Mouse (Mus musculus) lung, adult 2 months (tissue): ENCODE measurements around the gene Smpd3.

ENCODE experiments used
- CTCF ChIP-seq: fragments of 200-500 bp; IDR thresholded peaks from 2 replicates; pipeline ENCODE4 v1.5.1; 2011; ENCODE audit warnings: mild to moderate bottlenecking, low read length, control low read depth; ENCODE audit not compliant: insufficient read depth
- POLR2A ChIP-seq: fragments of 200-500 bp; IDR thresholded peaks from 2 replicates; pipeline ENCODE4 v1.6.1; 2011; ENCODE audit warnings: low read depth, mild to moderate bottlenecking, control low read depth, low read length, borderline replicate concordance; ENCODE audit errors: extremely low read depth

DNA sequence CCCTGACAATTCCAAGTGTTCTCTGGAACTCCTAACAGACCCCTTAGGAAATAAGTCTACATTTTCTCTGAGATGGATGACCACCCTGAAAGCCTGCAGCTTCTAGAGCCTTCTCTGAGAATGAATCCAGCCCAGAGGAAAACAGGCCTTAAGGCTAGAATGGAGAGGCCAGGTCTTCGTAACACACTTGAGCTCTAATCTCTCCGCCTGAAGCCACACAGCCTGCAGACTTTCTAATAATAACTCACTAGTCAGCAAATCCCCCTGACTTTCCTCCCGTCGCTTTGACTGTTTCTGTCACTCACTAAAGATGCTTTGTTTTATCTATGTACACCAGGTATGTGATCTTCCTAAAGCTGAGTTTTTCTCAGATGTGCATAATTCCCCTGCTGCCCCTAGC is 66.4 kb downstream of the Smpd3 start:
- TF ChIP-seq POLR2A (no peak), CTCF (no peak)
